Mouse (Mus musculus) c-Kit-positive CD71-negative TER-119-negative erythroid progenitor cells, embryonic 14.5 days (primary cell): ENCODE results near the gene Ak4.
A peak's percentile ranks its signal among the peaks of the same experiment; 100 is the strongest.
"Not testable (repeated sequence)": the region's sequence is repeated elsewhere in the genome, so short reads cannot be mapped to it uniquely, and the experiment has no call there.

Experiments
- DNase-seq: peaks from one replicate; pipeline ENCODE4 v3.0.0-alpha.2; 2013; ENCODE audit warnings: low read depth

Ak4 gene

DNA sequence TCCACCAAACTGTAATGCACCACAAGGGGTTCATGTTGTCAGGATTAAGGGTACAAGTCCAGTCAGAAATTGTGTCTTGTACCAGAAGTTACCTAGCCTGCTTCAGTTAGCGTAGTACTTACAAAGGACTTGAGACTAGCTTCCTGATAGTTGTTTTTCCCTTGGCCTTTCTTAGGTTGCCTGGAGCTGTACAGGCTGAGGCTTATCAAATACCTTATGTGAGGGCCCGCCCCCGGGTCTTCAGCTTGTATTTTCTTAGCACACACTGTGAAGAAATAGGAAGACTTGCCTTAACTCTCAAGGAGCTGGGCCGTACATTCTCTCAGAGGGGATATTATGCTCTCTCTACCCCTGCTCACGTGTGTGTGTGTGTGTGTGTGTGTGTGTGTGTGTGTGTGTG, 4.5 kb downstream of the Ak4 start:
- DNase-seq: no peak

DNA sequence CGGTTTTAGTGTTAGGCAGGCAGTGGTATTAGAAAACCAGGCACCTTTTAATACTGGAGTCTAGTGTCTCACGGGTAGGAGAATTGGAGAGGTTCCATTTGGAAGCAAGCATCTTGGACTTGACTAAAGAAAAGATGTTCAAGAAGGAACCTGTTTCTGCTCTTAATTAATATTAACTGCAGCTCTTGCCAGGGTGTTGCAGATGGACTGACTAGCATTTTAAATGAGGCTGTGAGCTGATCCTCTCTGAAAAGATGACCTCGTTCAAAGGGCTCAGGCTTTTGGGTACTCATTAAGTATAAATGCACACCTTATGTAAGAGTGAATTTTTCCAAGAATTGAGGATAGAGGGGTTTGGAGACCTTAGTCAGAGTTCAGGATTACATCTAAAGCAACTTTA, 5.4 kb downstream of the Ak4 start:
- DNase-seq: no peak

DNA sequence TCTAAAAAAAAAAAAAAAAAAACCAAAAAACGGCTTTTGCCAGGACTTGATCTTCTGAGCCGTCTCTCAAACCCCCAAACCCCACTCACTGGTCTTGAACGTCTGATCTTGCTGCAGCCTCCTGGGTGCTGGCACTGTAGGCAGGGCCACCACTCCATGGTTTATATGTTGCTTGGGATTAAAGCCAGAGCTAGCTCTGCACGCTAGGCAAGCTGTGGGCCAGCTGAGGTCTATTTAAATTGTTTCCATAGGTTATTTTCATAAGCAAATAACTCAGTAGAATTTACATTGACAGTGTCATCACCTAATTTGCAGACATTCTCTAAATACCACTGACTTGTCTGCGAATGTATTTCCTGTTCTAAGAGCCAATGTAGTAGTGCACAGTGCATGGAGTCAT, 6.0 kb downstream of the Ak4 start:
- DNase-seq: no peak

DNA sequence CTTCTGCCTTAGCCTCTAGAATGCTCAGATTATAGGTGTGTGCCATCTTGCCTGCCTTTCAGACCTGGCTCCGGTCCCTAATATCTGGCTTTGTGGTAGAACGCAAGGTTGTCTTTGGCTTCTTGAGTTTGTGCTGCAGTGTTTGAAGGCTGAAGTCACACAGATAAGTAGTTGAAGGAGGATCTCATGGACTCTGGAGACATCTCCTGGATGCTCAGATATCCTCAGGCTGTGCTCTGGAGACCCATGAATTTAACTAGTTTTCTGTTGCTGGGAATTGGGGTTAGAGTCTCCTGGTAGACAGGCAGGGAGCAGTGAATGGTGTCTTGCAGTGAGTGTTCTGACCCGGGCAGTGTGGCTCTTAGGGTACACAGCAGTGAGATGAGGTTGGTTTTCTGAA, 6.6 kb downstream of the Ak4 start:
- DNase-seq: no peak

DNA sequence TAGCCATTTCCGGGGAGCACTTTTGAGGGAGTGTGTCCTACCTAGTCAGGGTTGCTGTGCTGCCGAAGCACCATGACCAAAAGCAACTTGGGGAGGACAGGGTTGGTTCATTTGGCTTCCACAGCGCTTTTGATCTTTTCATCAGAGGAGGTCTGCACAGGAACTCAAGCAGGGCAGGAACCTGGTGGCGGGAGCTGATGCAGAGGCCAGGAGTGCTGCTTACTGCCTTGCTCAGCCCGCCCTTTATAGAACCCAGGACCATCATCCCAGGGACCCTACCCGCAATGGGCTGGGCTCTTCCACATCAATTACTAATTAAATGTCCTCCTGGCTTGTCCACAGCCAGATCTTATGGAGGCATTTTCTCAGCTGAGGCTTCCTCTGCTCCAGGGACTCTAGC, 7.5 kb downstream of the Ak4 start:
- no peak for DNase-seq

DNA sequence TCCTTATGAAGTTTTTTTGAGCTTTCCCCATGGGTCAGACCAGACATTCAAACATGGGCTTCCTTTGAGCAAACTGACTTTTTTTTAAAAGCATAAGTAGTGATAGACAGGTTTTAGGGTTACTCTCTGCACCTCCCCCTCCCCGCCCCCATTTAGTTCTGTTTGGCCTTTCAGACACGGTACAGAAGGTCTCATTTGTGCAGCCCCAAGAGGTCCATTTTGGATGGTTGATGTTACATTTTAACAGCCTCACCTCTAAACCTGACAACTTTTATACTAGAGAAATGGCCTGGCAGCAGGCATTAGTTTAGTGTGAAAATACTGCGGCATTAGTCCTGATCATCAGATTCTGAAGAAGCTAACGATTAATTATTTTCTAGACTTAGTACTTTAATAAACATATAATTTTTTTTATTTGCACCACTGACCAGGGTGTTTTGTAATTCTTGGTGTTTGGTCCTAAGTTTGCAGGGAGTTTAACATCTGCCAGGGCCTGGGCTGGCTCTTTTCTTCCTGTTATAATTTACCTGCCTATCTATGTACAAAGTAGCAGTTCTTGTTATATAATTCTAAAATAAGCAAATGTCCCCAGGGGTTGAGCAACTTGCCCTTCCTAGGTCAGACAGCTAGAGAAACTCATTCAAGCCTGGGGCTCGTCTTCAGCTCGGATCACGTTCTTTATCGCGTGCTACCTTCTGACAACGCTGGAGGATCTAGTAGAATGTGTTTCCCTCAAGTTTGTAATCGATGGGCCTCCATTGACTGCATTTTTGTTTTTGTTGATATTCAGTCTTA, 9.0 kb downstream of the Ak4 start:
- DNase-seq: no peak

DNA sequence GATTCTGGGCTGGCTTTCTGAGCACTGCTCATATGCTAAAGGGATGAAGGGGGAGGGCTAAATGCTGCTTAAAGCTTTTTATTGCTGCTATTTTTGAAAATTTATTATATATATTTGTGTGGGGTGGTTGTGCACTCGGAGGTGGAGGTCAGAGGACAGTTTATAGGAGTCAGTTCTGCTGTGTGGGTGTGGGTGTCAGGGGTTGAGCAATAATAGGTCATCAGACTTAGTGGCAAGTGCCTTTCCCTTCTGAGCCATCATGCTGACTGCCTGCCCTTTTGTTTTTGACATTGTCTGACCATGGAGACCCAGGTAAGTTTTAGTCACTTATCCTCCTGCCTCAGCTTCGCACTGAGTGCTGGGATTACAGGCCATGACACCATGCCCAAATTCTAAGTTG, 10.0 kb downstream of the Ak4 start:
- DNase-seq: no peak

DNA sequence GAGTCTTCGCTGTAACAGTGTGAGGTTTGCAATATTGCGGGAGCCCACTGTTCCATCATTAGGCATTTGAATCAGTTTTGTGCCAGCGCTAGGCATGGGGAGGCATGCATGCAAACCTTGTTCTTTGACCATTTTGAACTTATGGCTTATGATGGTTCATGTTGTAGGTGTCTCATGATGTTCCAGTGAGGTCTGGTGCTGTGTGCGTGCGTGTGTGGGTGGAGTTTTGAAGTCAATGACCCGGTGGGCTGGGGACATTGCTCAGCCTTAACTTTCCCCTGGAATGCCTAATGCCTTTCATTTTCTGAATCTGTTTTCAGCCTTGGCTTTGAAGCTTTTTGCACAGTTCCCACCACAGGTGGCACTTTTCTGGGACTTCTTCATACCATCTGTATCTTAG, 10.9 kb downstream of the Ak4 start:
- DNase-seq: no peak

DNA sequence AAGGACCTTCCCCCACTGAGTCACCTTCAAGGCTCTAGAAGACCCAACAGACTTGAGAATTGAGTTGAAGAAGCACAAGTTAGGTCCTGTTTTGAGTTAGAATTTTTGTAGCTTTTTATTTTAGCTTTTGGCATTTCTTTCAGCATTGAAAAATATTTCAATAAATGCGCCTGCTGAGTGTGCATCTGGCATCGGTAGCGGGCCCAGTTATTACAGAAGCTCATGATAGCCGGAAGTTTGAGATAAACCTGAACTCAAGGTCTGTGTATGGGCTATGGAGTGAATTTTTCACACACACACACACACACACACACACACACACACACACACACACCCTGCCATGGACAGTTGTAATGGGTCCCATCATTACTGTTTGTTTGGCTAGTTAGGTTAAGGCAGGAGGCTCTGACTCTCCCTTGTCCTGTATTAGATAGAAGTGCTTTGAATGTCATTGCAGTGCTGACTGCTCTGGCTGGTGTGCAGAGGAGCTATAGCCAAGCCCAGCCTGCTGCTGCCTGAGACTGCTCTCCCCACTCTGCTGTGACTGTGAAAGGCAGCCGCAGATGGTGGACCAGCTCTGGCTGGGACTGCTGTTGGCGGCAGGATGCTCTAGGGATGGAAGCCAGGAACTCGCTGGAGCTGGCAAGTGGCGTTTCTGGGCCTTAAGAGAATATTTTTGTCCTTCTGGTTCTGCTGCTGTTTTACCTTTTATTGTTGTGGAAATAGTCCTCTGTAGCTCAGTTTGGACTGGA, 17.9 kb downstream of the Ak4 start:
- DNase-seq: no peak

DNA sequence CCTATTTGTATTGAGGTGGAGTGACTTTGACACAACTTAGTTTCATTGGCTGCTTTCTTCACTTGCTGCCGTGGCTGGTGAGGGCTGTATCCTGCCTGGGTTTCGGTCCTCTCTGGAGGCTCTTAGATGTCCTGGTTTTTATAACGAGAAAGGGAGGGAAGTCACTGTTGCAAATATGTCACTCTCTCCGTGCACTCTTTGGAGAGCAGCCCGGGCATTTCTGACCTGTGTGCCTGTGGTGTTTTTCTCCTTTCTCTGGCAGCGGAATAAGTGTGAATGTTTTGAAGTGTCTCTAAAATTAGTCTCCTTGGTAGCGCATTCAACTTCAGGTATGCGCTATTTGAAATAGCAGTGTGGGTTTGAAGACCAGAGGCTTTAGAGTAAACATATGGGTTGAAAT, 19.2 kb downstream of the Ak4 start:
- no peak for DNase-seq

DNA sequence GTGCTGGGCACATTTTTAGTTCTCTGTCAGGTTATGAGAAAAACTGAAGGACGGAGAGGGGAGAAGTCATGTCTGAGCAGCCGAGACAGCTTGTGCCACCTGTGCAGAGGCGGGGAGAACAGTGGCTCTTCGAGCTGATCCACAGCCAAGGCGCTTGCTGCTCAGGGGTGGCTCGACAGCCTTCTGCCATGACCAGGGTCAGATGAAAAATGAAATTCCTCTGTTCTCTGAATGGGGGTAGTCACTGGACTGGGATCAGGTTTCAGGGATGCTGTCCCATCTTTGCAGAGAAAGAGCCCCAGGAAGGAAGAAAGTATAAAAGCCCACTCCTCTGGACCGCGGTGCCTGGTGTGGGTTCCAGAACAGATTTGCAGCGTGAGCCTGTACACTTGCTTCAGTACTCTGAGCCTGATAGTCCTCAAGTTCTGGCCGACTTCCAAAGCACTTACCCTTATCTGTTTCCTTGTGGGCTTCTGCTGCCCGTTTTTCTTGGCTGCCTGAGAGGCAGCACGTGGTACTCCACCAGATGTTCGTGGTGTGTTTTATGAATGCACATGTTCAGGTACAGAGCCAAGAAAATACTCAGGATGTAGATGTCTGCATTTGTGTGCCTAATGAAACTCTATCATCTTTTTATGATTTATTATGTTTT, 20.8 kb downstream of the Ak4 start:
- no peak for DNase-seq

DNA sequence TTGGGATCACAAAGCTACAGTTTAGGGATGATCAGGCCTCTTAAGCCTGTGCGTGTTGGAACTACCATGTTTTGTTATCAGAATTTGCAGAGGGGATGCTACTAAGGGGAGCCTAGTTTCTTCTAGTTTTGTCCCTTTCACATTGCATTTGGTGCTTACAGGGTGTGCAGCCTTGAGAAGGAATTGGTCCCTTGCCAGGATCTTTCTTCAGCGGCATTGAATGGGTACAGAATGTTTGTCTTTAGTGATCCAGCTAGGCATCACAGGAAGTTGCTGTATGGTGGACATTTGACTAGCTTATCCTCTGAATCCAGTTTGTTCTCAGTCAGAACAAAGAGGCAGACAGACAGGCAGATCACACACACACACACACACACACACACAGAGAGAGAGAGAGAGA, 23.7 kb downstream of the Ak4 start:
- no peak for DNase-seq

DNA sequence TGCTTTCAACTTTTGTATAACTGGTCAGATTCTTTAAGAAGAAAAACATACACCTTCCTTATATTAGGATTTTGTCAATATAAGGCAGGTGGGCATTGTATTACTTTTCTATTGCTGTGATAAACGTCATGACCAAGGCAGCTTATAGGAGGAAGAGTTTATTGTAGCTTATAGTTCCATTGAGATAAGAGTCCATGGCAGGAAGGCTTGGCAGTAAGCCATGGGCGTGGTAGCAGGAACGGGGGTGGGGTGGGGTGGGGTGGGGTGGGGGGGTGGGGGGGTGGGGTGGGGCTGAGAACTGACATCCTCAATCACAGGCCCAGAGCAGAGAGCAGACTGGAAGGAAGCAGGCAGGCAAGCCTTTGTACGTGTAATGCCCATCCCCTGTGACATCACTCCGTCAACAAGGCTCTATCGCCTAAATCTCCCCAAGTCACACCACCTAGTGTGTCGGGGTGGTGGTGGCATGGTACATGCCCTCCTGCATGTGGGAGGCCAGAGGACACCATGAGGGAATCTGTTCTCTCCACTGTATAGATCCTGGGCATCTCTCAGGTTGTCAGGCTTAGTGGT, 24.4 kb downstream of the Ak4 start:
- no peak for DNase-seq

DNA sequence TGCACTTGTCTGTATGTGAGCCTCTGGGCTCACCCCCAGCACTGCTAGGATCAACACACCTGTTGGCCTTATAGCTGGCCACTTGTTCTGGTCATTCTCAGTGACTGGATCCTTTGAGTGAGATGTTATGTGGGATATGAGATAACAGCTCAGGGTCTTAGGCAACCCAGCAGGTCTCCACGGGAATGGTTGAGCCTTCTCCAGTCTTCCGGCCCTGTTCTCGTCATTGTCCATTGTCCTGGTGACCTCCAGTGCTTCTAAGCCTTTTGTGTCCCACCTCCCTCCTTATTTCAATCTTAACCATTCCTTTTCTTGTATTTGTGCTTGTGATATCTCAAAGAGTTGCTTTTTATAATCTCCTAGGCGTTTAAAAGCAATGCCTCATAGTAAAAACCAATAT, 26.6 kb downstream of the Ak4 start:
- DNase-seq: no peak

DNA sequence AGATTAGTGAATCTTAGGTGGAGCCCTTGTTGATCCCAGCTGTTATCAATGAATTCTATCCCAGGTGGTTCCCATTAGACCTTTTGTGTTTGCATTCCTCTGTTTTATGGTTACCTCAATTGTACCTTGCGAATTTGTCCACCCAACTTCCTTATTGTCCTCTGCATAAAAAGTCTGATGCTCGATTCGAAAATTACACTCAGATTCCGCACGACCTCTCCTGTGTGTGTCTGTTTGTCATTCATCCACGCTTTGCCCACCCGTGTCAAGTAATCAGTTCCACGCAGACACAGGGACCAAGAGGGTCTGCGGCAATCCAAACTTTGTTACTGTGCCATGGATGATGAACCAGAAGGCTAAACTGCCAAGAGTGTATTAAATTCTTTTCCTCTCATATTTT, 27.5 kb downstream of the Ak4 start:
- DNase-seq: not testable (repeated sequence)

DNA sequence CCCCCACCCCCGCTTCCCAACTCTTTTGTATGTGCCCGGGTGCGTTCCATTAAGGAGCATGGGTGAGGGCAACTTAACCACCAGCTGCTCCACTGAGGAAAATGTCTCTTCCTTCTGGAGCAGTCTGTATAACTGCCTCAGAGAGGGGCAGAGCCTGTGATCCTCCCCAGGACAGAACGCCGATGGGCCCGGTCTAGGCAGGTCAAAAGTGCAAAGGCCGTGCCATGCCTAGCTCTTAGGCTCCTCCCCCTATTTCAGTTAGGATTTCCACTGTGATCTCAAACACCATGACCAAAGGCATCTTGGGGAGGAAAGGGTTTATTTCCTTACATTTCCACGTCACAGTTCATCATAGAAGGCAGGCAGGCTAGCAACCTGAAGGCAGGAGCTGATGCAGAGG, 29.6 kb downstream of the Ak4 start:
- no peak for DNase-seq

DNA sequence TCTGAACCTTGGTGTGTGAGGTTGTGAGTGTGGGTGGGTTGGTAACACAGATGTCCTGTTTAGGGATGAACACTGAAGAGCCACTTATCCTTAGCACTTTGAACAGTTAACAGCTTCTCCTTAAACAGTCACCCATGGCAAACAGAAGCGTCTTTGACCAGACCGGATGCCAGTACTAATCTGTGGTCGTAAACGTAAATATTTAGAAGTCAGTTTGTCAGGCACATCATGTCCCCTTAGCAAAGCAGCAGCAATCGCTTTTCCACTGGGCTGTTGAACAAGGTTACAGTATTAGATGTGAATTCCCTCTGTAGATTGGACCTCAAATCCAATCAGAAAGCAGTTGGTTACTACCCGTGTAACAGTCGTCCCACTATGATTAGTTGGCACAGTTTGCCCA, 30.3 kb downstream of the Ak4 start:
- DNase-seq: no peak

DNA sequence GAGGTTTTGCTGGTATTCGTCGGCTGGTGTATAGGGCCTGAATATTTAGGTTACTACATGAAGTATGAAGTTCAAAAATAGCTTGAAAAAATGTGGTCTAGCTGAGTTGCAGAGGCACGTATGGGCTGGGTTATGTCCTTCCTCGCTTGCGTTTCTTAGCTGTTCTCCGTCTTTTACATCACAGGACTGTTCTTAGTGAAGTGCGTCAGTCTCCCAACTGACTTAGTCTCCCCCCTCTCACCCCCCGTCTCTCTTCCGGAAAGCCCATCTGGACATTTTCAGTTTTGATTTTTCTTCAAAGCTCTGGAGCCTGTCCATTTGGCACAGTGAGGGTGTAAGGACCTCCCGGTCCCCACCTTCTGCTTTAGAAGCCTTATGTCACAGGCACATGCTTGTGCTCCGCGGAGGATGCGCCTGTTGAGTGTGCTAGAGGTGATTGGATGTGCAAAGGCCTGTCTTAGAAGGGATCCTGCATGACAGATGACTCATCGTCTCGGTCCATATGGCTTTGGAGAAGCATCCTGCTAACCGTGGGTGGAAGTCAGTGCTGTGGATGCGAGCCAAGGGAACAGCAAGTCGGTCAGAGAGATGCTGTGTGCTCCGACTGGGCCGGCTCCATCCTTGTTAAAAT, 31.2 kb downstream of the Ak4 start:
- no peak for DNase-seq

DNA sequence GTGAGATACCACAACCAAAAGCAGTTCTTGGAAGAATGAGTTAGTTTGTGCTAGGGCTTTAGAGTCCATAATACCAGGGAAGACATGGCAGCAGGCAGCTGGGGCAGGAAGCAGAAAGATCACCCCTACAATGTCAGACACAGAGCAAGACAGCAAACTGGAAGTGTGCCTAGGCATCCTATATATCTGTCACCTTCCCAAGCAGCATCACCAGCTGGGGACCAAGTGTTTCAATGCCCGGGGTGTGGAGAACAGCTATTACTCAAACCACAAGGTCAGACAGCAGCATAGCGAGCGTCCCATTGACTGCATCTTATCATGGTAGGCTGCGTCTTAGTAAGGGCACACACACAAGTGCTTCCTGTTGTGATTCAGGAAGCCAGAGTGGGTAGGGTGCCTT, 32.0 kb downstream of the Ak4 start:
- DNase-seq: no peak

DNA sequence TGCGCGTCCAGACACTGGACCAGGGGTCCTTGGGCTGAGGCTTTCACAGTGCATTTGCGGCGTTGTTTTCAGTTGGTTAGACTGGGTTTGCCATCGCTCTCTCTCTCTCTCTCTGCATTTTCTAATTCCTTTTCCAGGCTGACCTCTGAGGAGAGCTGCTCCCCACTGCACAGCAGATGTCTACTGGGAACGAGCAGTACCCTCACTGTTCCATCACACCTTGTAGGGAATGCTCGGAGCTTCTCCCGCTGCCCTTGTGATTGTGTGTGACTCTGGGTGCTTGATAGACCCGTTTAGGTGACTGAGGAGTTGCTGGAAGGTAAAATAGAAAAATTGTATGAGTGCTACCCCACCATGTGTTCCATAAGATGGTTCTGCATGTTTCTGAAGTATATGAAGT, 33.8 kb downstream of the Ak4 start:
- no peak for DNase-seq

DNA sequence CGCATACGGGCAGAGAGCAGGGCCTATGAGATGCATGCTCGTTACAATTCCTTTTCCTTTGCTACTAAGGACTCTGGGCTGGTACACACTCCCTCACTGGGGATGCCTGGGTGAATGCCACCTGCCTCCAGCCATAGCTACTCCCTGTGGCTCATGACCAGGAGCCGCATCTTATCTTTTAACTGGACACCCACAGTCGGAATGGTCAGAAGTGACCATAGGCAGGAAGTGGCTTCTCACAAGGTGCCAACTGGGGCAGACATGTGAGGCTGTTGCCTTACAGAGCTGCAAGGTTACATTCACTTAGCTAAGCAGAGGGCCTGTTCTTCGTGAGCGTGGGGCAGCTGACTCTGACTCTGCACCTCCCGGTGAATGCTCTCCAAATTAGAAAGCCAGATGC, 38.1 kb downstream of the Ak4 start:
- DNase-seq: no peak

DNA sequence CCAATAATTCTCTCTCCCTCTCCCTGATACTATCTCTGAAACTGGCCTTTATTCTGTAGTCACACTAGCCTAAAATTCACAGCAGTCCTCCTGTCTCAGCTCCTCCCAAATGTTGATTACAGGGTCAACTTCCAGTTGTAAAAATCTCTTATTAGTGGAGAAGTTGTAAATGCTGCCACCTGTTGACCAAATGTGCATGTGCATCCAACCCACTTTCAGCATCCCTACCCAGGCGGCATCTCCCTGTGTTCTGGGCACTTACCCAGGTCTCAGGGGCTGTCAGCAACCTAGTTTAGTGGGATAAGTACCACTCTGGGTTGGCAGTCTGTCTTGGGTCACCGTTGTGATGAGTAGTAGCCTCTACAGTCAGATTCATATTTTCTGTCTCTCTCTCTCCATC, 39.3 kb downstream of the Ak4 start:
- peak; percentile 29 for DNase-seq

DNA sequence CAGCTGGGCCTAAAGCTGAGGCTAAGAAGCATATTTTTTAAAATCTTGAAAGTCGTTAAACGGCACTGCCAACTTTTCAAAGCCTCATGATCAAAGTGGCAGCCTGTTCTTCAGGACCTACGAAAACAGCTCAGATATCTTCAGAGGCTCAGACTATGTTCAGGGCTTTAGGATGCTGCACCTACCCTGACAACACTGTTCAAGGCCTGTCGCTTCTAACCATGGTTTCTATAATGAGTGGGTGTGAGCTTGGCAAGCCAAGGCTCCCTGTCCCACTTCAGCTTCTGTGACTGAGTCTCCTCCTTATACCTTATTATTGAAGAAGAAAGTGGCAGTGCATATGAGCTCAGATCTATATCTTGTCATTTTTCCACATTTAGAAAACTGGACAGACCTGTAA, 40.3 kb downstream of the Ak4 start:
- no peak for DNase-seq
